Mouse (Mus musculus): ENCODE measurements around the gene Cyp46a1. TPM values are rescaled to one million over a fixed set of nuclear protein-coding genes. Genes with fewer than 3 reads are reported as not detected.

Gene Cyp46a1
- polyA plus RNA-seq, 1 experiment from 2014 or later = 6.6 TPM

DNA sequence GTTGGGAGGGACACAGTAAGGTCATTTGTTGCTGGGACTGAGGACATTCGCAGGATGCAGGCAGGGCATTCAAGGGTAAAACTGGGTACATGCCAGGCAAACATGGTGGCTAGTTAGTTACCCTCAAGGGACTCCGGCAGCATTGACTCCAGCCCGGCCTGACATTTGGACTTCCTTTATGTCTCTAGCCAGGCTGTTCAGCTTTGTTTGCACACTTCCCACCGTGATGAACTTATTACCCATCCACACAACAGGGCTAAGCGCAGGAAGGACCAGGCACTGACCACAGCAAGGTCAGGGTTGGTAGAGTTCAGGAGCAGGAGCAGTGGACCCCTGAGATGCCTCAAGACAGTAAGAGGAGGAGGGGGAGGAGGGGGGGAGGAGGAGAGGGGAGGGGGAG is 34.7 kb downstream of the Cyp46a1 start:
- Histone ChIP-seq H3K9me3 (no peaks in the 10 kb centered on the region), H3K36me3 (no peaks in the 10 kb centered on the region), H3K4me1 (peaks cover 69% of the 10 kb centered on the region), H3K9ac (no peak overlapping the region), H3K4me3 (no peak overlapping the region), H3K27ac (peak overlapping the region; percentile 39; the same call in 1 of the 2 replicates), H3K4me2 (no peak overlapping the region), H3K27me3 (no peaks in the 10 kb centered on the region)
- 43% methylated on average over 5 of the region's 5 CpGs for WGBS
- ATAC-seq (ENCODE audit: borderline replicate concordance, extremely low read depth, low FRiP score, low TSS enrichment) = no peak

DNA sequence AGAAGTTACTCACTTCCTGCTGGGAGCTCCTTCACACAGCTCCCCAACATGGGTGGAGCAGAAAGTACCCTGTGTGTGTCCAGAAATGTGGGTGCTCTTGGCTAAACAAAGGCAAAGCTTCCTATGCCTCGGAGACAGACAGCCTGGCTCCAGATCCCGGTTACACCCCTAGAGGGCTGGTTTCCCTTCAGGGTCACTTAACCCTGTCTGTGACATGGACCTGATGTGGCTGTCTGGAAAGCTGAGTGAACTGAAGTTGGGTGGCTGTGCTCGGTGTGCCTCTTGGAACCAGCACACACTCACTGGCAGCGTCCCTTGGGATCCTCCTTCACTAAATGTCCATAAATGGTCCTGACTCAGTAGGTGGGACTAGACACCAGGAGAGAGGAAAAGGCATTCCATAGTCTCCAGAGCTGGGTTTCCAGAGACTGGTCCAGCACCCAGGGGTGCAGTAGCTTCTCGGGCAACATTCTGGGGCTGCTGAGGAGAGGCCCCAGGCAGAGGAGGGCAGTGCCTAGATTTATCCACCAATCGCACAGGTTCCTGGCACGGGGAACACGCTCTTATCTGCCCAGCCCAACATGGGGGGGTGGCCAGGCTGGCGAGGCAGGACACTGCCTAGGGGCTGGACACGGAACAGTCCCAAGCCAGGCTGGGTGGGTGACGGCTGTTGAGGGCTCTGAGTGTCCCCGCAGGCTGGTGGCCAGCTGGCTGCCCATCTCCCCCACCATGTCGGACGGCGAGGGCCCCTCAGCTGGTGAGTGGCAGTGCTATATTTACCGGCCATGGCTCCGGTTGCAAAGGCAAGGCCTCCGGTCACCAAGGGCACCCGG is 36.6 kb downstream of the Cyp46a1 start, which contains the start of gene Eml1:
TSS of gene Eml1 (plus strand) at position 362 of the 833 bp plus-strand sequence.
- ATAC-seq (ENCODE audit: borderline replicate concordance, extremely low read depth, low FRiP score, low TSS enrichment) = peak; percentile 79
- Histone ChIP-seq H3K9ac (peak within 1 kb of the TSS; percentile 23), H3K36me3 (no peaks in the 10 kb centered on the region), H3K9me3 (no peaks in the 10 kb centered on the region), H3K27ac (peak within 1 kb of the TSS; percentile 80), H3K27me3 (no peaks in the 10 kb centered on the region), H3K4me1 (peaks cover 55% of the 10 kb centered on the region), H3K4me2 (peak within 1 kb of the TSS; percentile 48), H3K4me3 (peak within 1 kb of the TSS; percentile 16)
- WGBS = 27% methylated on average over 19 of the region's 19 CpGs

DNA sequence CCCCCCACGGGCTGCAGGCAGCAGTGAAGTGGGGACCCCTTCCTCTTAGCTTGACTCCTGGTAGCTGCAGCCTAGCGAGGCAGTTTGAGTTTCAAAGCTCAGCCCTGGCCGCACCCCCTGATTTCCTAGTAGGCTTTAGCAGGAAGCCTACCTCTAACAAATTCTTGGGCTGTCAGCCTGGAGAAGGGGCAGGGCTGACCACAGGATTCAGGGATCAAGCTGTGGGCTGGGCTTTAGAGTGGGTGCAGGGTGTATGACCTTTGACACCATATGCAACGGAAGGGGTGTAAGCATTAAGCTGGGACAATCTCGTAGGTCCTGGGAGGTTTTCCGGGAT is 37.2 kb downstream of the Cyp46a1 start:
- H3K4me3 ChIP-seq = peak overlapping the region; percentile 16
- H3K4me1 ChIP-seq = peaks cover 51% of the 10 kb centered on the region
- H3K4me2 ChIP-seq = peak overlapping the region; percentile 48
- H3K36me3 ChIP-seq = no peaks in the 10 kb centered on the region
- peak overlapping the region; percentile 80 for H3K27ac ChIP-seq
- peak overlapping the region; percentile 23 for H3K9ac ChIP-seq
- ATAC-seq (ENCODE audit: borderline replicate concordance, extremely low read depth, low FRiP score, low TSS enrichment) = 0 out of 2 replicates have a peak, but pooled peaks have one; percentile 1
- H3K27me3 ChIP-seq = no peaks in the 10 kb centered on the region
- 46% methylated on average over 6 of the region's 6 CpGs for WGBS
- H3K9me3 ChIP-seq = no peaks in the 10 kb centered on the region

DNA sequence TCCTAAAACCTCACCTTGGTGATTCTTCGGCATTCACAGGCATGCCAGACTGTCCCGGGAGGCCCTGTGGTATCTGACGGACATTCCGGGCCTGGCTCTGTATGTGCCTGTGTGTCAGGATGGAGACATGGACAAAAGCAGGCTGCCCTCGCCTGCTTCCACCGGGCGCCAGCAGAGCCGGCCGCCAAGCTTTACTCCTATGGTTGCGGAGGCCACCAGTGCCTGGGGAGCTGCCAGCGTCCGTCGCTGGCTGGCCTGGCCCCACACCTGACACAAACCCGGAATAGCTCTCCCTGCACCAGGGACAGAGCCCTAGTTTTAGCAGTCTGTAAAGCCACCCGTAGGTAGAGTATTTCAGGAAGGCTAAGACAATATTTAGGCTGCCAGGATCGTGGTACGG is 38.1 kb downstream of the Cyp46a1 start:
- no peak overlapping the region for H3K27ac ChIP-seq
- ATAC-seq (ENCODE audit: borderline replicate concordance, extremely low read depth, low FRiP score, low TSS enrichment) = no peak
- peaks cover 51% of the 10 kb centered on the region for H3K4me1 ChIP-seq
- no peaks in the 10 kb centered on the region for H3K27me3 ChIP-seq
- 76% methylated on average over 17 of the region's 17 CpGs for WGBS
- H3K9me3 ChIP-seq = no peaks in the 10 kb centered on the region
- H3K4me3 ChIP-seq = no peak overlapping the region
- H3K4me2 ChIP-seq = peak overlapping the region; percentile 48; the same call in 1 of the 2 replicates
- no peak overlapping the region for H3K9ac ChIP-seq
- H3K36me3 ChIP-seq = no peaks in the 10 kb centered on the region

DNA sequence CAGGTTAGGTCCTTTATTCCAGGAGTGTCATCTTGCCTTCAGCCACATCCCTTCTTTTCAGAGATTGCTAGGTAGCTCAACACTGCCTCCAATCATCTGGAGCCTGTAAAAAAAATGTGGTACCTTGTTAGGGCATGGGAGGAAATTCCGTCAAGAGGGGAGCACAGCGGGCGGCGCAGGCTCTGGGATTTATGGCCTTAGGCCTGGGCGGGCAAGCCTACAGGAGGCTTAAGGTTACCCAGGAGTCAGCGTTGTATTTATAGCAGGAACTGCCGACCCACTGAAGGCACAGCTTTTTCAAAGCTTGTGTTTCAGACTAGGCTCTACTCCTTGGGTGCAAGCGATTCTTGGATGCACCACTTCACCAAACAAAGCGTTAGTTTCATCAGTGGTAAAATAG is 39.4 kb downstream of the Cyp46a1 start:
- Histone ChIP-seq H3K9me3 (no peaks in the 10 kb centered on the region), H3K36me3 (no peaks in the 10 kb centered on the region), H3K4me3 (no peak overlapping the region), H3K27me3 (no peaks in the 10 kb centered on the region), H3K9ac (no peak overlapping the region), H3K4me2 (no peak overlapping the region), H3K4me1 (peaks cover 43% of the 10 kb centered on the region), H3K27ac (no peak overlapping the region)
- WGBS = 73% methylated on average over 9 of the region's 9 CpGs
- ATAC-seq (ENCODE audit: borderline replicate concordance, extremely low read depth, low FRiP score, low TSS enrichment) = no peak

DNA sequence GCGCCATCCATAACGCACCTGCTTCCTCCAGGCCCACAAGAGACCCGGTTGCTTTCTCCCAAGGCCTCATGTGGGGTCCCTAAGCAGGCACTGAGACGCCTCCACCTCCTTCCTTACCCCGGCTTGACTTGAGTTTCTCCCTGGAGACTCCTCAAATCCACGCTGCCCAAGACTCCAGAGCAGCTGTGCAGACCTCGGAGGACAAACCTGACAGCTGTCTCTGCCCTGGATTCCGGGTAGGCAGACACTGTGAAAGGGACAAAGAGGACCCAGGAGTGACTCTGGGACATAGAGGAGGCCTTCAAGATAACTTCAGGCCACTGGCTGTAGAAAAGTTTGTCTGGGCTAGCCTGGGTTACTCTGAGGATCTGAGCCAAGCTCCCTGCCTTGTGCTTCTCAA is 40.5 kb downstream of the Cyp46a1 start:
- no peak overlapping the region for H3K27ac ChIP-seq
- no peak overlapping the region for H3K4me2 ChIP-seq
- H3K36me3 ChIP-seq = no peaks in the 10 kb centered on the region
- no peak for ATAC-seq (ENCODE audit: borderline replicate concordance, extremely low read depth, low FRiP score, low TSS enrichment)
- H3K4me3 ChIP-seq = no peak overlapping the region
- H3K27me3 ChIP-seq = no peaks in the 10 kb centered on the region
- H3K9ac ChIP-seq = no peak overlapping the region
- H3K9me3 ChIP-seq = no peaks in the 10 kb centered on the region
- 86% methylated on average over 8 of the region's 8 CpGs for WGBS
- peaks cover 38% of the 10 kb centered on the region for H3K4me1 ChIP-seq

DNA sequence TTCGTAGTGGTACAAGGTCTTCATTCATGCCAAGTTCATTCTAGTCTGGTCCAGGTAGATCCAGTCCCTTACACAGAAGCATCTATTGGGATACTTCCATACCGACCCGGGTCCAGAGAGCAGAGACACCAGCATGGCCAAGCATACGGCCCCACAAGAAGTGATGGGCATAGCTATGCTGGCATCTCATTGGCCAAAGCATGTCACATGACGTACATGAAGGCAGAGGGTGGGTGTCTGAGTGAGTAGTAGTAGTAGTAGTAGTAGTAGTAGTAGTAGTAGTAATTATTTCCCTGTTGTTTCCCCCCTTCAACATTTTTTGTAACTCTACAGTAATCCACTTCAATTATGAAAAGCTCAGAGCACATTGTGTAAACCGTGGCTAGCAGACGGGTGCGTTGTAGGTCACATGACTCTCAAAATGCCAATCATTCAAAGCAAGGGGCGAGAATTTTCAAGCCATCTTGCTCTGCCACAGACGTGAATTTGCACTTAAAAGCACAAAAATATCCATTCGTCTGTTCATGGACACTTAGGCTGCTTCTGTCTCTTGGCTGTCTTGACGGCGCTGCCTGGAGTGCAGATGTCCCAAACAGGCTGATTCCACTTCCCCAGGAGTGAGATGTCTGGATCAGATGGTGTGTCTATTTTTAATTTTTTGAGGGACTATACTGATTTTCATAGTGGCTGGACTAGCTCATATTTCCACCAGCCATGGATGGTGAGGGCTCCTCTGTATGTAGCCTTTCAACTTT is 44.4 kb downstream of the Cyp46a1 start:
- Histone ChIP-seq H3K4me1 (peaks cover 3% of the 10 kb centered on the region; the same call in 1 of the 2 replicates), H3K27ac (no peak overlapping the region), H3K4me2 (no peak overlapping the region), H3K27me3 (no peaks in the 10 kb centered on the region), H3K9ac (no peak overlapping the region), H3K36me3 (no peaks in the 10 kb centered on the region), H3K9me3 (no peaks in the 10 kb centered on the region), H3K4me3 (no peak overlapping the region)
- no peak for ATAC-seq (ENCODE audit: borderline replicate concordance, extremely low read depth, low FRiP score, low TSS enrichment)
- 85% methylated on average over 13 of the region's 13 CpGs for WGBS

DNA sequence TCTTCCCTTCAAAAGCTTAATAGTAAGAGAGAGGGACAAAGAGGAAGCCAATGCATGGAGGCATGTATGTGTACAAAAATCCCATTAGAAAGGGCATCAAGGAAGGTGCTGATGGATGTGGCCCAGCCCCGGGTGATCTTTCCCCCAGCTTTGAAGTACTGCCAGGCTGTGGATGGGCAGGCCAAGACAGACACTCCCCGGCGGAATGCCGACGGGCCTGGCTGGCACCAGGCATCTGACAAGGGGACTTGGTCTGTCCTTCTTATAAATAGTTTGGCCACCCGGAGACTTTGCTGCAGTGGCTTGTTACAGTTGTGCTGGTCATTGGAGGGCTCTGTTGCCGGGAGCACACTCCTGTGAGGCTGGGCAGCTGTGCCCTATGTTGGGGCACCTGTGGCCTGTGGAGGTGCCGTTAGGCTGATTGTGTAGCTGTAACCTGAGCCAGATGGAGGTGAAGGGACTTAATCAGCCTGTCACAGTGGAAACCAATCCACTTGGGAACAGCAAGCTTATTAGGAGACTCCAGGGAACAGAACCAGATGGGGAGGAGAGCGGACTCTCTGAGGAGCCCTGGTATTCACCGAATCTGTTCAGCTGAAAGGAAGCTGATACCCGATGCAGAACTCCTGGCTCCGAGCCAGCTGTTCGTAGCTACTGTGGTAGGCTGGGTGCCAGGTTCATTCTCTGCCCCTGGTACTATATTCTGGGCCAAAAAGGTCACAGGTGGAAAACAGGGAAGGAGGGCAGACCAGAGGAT is 52.5 kb downstream of the Cyp46a1 start:
- Histone ChIP-seq H3K9me3 (no peaks in the 10 kb centered on the region), H3K4me1 (peaks cover 17% of the 10 kb centered on the region), H3K27ac (no peak overlapping the region), H3K4me3 (no peak overlapping the region), H3K4me2 (no peak overlapping the region), H3K36me3 (no peaks in the 10 kb centered on the region), H3K27me3 (no peaks in the 10 kb centered on the region), H3K9ac (no peak overlapping the region)
- no peak for ATAC-seq (ENCODE audit: borderline replicate concordance, extremely low read depth, low FRiP score, low TSS enrichment)
- WGBS = 45% methylated on average over 13 of the region's 13 CpGs

DNA sequence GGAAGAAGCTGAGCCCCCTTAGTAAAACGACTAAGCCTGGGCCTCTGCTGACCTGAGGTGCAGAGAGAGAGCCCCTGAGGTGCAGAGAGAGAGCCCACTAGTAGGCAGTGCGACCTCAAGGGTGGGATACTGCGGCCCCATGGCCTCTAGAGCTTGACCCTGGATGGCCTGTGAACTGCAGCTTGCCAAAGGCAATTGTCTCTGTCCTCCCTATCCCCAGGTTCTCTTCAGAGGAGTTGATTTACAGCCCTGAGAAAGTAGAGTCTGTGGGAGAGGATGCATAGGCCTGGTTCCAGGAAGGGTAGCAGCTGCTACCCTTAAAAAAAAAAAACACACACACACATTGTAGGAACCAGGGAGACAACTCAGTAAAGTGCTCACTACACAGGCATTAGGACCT is 55.5 kb downstream of the Cyp46a1 start:
- peaks cover 41% of the 10 kb centered on the region for H3K4me1 ChIP-seq
- ATAC-seq (ENCODE audit: borderline replicate concordance, extremely low read depth, low FRiP score, low TSS enrichment) = no peak
- WGBS = 53% methylated on average over 3 of the region's 3 CpGs

DNA sequence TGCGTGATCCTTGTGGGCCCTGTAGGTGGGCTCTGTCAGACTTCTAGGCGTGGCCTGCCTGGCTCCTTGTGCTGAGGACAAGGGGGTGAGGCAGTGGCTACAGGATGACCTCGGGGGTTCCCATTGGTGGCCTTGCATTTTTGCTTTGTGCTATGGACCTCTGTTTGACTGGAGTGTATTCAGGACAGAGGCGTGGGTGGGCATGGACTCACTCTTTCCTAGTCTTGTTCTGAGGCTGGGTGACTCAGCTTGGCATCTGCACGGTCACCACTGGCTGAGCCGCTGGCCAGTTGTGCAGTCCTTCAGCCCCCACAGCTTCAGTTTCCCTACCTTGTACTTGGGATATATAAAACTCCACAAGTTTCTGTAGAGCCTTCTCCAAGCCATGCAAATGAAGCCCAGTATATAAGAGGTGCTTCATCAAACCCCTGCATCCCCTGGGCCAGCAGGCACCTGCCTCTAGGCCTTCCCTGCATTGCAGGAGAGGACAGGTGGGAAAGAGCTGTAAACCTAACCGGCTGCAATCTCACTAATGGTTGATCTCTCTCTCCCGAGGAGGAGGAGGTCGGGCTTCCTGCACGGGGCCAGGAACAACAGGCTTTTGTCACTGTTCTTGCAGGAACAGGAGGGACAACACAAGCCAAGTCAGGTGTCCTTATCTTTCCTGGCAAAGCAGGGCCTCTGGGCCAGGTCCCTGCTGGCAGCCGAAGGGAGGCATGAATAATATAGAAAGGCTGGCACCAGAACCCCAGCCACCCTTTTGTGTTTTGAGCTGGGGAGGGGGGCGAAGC is 58.3 kb downstream of the Cyp46a1 start:
- H3K9ac ChIP-seq = no peak overlapping the region
- no peak overlapping the region for H3K4me3 ChIP-seq
- no peaks in the 10 kb centered on the region for H3K36me3 ChIP-seq
- no peaks in the 10 kb centered on the region for H3K27me3 ChIP-seq
- H3K9me3 ChIP-seq = no peaks in the 10 kb centered on the region
- peaks cover 27% of the 10 kb centered on the region; the same call in 1 of the 2 replicates for H3K4me1 ChIP-seq
- H3K4me2 ChIP-seq = no peak overlapping the region
- H3K27ac ChIP-seq = no peak overlapping the region
- ATAC-seq (ENCODE audit: borderline replicate concordance, extremely low read depth, low FRiP score, low TSS enrichment) = no peak
- WGBS = 70% methylated on average over 12 of the region's 12 CpGs

More for the DNA sequence above, 55.5 kb downstream of the Cyp46a1 start:
- Histone ChIP-seq H3K4me2 (no peak overlapping the region), H3K4me3 (no peak overlapping the region), H3K9ac (no peak overlapping the region), H3K9me3 (no peaks in the 10 kb centered on the region), H3K27me3 (no peaks in the 10 kb centered on the region), H3K27ac (no peak overlapping the region), H3K36me3 (no peaks in the 10 kb centered on the region)

DNA sequence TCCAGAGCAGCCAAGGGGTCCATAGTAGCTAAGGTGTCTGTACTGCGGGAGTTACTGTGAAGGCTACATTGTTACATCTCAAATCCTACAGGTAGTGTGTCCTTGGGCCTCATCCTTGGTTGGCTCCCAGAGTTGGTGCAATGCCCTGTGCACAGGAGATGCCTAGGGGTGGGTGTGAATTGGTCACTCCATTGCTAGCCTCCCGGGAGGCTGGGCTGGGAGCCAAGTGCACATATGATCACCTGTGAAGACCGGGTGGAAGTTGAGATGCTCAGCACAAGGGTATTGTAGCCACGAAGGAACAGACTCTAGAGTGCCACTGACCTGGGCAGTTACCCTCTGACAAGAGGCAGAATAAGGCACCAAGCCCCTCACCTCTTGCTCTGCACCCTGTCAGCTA is 58.9 kb downstream of the Cyp46a1 start:
- ATAC-seq (ENCODE audit: borderline replicate concordance, extremely low read depth, low FRiP score, low TSS enrichment) = no peak
- Histone ChIP-seq H3K4me1 (peaks cover 24% of the 10 kb centered on the region; the same call in 1 of the 2 replicates), H3K36me3 (no peaks in the 10 kb centered on the region), H3K27ac (peak overlapping the region; percentile 54), H3K27me3 (no peaks in the 10 kb centered on the region), H3K9ac (no peak overlapping the region), H3K4me3 (no peak overlapping the region), H3K4me2 (no peak overlapping the region), H3K9me3 (no peaks in the 10 kb centered on the region)
- WGBS = 61% methylated on average over 4 of the region's 4 CpGs

Measured in lung, embryonic 15.5 days (tissue).